Mouse (Mus musculus) adrenal gland, adult (tissue): ENCODE results near the gene Crabp2.
"Not testable (repeated sequence)": the region's sequence is repeated elsewhere in the genome, so short reads cannot be mapped to it uniquely, and the experiment has no call there.

ENCODE experiments used
- DNase-seq, 2 experiments: peaks; one replicate each; pipeline ENCODE4 v3.0.0; 2022 to 2023; ENCODE audit warnings: low spot score in 1 of 2; ENCODE audit not compliant: inconsistent age in 2 of 2

The Crabp2 gene

GRCm38 (mm10) chr3:87948378-87949265 is at the start of gene Crabp2:
TSS of gene Crabp2 (plus strand) at chr3:87948666.
- DNase-seq = peak in 1 of 2 experiments; percentile 46

DNA sequence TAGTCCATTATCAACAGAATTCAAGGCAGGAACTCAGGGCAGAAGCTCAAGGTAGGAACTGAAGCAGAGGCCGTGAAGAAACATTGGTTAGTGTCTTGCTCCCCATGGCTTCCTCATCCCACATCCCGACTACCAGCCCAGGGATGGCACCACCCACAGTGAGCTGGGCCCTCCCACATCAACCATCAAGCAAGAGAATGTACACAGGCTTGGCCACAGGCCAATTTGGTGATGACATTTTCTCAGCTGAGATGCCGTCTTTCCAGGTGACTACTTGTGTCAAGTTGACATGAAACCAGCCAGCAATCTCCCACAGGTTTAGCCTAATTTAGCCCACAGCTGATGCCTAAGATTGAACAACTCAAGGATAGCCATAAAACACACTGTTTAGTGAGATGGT is 49.2 kb upstream of the Crabp2 start:
- no peak for DNase-seq

DNA sequence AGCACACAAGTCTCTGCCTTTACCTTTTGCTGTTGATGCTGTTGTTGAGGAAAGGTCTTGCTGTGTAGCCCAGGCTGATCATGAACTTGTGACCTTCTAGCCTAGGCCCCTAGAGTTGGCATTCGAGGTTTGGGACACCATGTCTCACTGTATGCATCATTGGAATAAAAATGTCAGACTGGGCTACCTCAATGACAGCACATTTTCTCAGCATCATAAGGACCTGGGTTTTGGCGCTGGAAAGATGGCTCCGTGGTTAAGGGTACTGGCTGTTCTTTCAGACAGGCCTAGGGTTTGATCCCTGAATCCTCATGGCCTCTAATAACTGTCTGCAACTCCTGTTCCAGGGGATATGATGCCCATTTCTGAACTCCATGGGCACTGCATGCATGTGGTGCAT is 48.7 kb upstream of the Crabp2 start:
- no peak for DNase-seq

GRCm38 (mm10) chr3:87901036-87901624 is 47.3 kb upstream of the Crabp2 start:
- no peak for DNase-seq

DNA sequence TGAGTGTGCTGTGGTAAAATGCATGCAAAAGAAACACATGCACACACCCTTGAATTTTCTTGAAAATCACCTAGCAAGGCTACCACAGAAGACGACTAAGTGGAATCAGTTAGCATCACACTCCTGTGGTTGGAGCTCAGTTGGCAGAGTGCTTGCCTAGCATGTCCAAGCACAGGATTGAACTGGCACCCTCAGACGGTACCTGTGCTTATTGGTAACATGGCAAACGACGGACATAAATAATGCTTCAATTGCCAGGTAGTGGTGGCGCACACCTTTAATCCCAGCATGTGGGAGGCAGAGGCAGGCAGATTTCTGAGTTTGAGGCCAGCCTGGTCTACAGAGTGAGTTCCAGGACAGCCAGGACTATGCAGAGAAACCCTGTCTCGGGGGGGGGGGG is 46.5 kb upstream of the Crabp2 start:
- not testable (repeated sequence) for DNase-seq

- DNase-seq = no peak
These were observed 44.6 kb upstream of the Crabp2 start for GRCm38 (mm10) chr3:87903821-87904220.

DNA sequence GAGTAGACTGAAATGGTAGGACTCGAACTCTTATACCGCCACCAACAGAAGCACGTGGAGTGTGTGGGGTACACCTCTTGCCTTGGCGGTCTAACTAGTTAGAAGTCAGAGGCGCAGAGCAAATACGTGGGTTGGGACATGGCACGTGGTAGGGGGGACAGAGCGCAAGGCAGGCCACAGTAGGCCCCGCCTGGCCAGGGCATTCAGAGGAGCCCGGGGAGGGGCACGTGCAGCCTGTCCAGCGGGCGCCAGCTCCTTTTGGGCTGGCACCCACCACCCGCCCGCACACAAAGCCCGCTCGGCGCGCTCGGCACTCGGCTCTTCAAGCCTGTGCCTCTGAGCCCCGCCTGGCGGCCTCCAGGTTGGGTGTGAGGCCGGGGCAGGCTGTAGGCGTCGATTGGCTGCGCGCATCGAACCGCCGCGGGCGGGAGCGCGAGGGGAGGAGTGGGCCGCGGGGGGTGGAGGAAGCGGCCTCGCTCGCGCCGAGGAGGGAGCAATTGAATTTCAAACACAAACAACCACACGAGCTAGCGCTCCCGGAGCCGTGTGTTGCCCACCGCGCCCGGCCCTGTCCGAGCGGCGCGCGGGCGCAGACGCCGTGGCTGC is 42.5 kb upstream of the Crabp2 start, which contains the start of gene Hdgf:
Gene Hdgf, plus strand, starts transcription at position 442 of the 606 bp plus-strand sequence.
- DNase-seq = peak; percentile 98

- DNase-seq = peak; percentile 80 to 91
These were observed 41.9 kb upstream of the Crabp2 start for GRCm38 (mm10) chr3:87906601-87906980.

DNA sequence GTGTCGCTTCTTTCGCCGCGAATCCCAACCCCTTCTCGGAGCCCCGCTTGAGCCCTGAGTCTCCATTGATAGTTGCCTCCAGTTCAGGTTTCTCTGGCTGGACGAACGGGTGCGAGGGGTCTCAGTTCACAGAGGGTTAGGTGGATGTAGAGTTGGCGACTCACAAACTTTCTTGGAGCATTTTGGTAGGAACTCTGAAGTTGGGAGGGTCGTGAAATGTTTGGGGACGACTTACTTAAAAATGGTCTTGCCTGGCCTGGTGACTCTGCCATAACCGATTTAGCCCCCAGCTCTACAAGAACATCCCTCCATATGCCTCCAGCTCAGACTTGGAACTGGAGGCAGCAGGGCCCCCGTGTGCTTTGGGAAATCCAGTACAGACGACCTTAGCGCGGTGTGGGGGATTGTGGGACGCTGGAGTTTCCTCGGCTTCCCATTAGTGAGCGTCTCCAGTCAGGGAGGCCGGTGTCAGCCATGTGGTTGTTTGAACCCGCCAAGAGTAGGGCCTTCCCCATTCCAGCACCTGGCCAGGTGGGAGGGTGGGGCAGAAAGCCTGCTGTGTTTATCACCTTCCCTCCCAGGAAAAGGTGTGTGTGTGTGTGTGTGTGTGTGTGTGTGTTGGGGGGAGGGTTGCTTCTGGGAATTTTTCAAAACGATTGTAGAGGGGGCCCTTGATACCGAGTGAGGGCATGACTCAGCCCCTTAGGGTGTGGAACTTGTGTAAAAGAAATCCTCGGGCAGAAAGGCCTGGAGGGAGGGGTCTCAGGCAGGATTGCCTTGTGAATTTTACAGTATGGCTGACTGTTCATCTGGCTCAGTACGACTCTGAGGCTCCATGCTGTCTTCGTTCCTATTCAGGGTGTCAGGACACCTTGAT is 41.2 kb upstream of the Crabp2 start:
- peak; percentile 56 to 82 for DNase-seq

GRCm38 (mm10) chr3:87907906-87908305 is 40.6 kb upstream of the Crabp2 start:
- no peak for DNase-seq

- DNase-seq = peak in 1 of 2 experiments; percentile 68
These were observed 39.1 kb upstream of the Crabp2 start for GRCm38 (mm10) chr3:87909381-87909780.

GRCm38 (mm10) chr3:87909874-87910273 is 38.6 kb upstream of the Crabp2 start:
- peak in 1 of 2 experiments; percentile 66 for DNase-seq

- DNase-seq = peak; percentile 89 to 95
These were observed 37.8 kb upstream of the Crabp2 start for GRCm38 (mm10) chr3:87910573-87911141.

DNA sequence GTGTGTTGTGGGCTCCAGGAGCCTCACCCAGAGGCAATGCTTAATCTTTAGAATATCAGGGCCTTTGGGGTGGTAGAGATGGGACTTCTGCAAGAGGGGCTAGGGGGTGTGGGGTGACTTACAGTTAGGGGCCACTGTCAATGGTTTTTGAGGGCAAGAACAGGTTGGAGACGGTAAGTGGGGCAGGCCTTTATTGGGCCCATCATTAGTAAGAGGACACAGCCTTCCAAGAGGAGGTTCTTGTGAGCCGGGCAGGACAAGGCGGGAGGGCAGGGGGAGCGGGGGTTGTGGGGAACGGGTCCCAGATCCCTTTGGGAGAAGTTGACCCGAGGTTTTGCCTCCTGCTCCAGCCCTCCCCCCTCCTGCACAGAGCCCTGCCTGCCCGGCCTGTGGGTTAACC is 35.0 kb upstream of the Crabp2 start:
- no peak for DNase-seq

DNA sequence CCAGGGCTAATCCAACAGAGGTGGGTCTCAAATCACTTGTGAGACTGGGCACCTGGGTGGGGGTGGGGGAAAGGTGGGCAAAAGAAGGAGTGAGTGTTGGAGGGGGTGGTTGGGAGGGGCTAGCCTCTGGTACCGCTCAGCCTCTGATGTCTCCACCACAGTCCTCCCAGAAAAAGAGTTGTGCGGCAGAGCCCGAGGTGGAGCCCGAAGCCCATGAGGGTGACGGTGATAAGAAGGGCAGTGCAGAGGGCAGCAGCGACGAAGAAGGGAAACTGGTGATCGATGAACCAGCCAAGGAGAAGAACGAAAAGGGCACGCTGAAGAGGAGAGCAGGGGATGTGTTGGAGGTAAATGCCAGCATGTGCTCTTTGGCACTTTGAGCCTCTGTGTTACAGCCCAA is 34.6 kb upstream of the Crabp2 start:
- no peak for DNase-seq

DNA sequence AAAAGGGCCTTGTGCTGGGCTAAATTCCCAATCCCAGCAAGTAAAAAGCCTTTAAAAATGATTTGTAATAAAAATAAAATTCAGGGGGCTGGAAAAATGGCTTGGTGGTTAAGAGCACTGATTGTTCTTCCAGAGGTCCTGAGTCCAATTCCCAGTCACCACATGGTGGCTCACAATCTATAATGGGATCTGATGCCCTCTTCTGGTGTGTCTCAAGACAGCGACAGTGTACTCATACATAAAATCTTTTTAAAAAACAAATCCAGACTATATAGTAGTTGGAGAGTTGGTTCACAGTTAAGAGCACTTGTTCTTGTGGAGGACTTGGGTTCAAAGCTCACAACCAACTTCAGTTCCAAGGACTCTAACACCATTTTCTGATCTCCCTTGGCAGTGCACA is 31.5 kb upstream of the Crabp2 start:
- DNase-seq = no peak

DNA sequence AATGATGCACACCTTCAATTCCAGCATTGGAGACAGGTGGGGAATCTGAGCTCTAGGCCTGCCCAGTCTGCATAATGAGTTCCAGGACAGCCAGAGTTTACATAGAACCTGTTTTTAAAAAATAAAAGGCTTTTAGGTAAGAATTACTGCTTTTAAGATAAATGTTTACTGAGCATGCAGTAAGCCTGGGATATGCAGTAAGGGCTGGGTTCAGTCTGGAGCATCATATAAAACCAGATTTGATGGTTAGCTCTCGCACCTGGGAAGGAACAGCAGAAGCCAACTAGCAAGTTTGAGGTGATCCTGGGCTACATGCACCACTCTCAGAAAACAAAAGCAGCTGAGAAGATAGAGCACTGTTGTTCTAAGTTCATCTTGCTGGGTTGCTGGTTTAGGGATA is 29.9 kb upstream of the Crabp2 start:
- peak in 1 of 2 experiments; percentile 50 for DNase-seq

DNA sequence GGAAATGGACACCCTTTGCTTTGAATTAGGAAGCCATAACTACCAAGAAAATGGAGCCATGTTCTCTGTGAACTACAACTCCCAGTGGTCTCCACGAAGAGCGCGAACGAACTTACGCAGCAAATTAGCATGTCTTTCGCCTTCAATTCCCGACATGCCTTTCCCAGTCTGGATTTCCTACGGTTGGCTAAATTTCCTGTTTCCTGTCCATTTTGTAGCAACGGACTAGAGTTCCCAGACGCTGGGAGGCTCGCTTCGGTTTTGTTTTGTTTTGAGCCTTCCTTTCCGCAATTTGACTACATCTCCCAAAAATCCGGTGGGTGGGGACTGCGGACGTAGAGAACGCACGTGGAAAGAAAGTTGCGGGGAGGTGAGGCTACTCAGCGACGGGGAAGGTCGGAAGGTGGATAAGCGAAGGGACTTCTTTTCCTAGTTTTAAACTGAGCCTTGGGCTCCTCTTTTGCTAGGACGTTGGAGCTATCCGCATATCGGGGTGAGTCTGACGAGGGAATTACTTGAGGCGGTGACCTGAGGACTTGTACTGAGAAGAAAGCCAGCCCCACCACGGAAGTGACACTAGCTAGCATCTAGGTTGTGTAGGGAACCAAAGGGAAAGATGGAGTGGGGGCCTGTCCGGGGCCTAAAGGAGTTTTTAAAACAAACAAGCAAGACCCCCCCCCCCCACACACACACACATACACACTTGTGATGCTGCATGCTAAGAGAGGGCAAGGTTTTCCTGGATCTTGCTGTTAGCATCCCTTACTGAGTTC is 28.9 kb upstream of the Crabp2 start, which contains the start of gene Mrpl24:
Gene Mrpl24, plus strand, starts transcription at position 171 of the 773 bp plus-strand sequence.
- peak; percentile 86 to 95 for DNase-seq

DNA sequence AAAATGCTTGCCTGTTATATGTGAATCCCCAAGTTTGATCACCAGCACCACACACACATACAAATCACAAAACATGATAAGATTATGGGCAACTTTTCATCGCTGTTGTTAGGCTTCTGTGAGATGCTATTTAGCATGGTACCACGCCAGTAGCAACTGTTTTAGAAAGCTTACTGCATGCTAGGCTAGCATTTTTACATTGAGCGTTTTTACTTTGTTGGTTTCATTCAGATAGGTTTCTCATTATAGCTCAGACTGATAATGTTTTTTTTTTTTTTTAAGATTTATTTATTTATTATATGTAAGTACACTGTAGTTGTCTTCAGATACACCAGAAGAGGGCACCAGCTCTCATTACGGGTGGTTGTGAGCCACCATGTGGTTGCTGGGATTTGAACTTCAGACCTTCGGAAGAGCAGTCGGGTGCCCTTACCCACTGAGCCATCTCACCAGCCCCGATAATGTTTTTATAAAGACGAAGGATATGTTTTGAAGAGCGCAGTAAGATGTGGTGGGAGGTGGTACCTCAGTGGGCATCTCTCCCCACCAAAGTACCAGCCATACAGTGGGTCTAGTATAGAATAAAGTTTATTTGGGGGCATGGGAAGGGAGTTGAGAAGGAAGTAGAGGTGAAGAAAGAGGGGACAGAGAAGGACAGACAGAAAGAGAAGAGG is 28.1 kb upstream of the Crabp2 start:
- DNase-seq = no peak
